Mouse (Mus musculus): ENCODE data around the gene Kbtbd13. TPM values are rescaled to one million over a fixed set of nuclear protein-coding genes. Genes with fewer than 3 reads are reported as not detected.

The Kbtbd13 gene
- polyA plus RNA-seq, 1 experiment from 2014 or later: 0.42 TPM

GRCm38 (mm10) chr9:65424393-65424792 is 32.9 kb upstream of the Kbtbd13 start:
- H3K9ac ChIP-seq (ENCODE audit: low read depth, low read length): no peak overlapping the region
- no peaks in the 10 kb centered on the region for H3K9me3 ChIP-seq (replicated peaks; ENCODE audit: control insufficient read depth, low read length)
- H3K27me3 ChIP-seq (ENCODE audit: control insufficient read depth, insufficient read depth, low read depth, low read length): no peaks in the 10 kb centered on the region
- no peaks in the 10 kb centered on the region for H3K4me1 ChIP-seq (ENCODE audit: control insufficient read depth, low read depth, low read length)
- no peak for ATAC-seq (ENCODE audit: low read depth)
- WGBS (ENCODE audit: insufficient replicate concordance): 16% methylated on average over 3 of the region's 3 CpGs
- no peaks in the 10 kb centered on the region for H3K36me3 ChIP-seq (ENCODE audit: control insufficient read depth, insufficient read depth)
- no peak overlapping the region for H3K4me2 ChIP-seq (ENCODE audit: low read depth, low read length)
- H3K27ac ChIP-seq (ENCODE audit: low read length): no peak overlapping the region
- H3K4me3 ChIP-seq (ENCODE audit: low read depth, low read length): no peak overlapping the region

GRCm38 (mm10) chr9:65422760-65423501 is 31.5 kb upstream of the Kbtbd13 start, which contains the start of gene Slc51b:
Gene Slc51b, minus strand, starts transcription at chr9:65422955.
- Histone ChIP-seq H3K36me3 (ENCODE audit: control insufficient read depth, insufficient read depth) (no peaks in the 10 kb centered on the region), H3K9me3 (replicated peaks; ENCODE audit: control insufficient read depth, low read length) (no peaks in the 10 kb centered on the region), H3K27me3 (ENCODE audit: control insufficient read depth, insufficient read depth, low read depth, low read length) (no peaks in the 10 kb centered on the region), H3K4me1 (ENCODE audit: control insufficient read depth, low read depth, low read length) (no peaks in the 10 kb centered on the region), H3K4me3 (ENCODE audit: low read depth, low read length) (no peak within 1 kb of the TSS), H3K4me2 (ENCODE audit: low read depth, low read length) (no peak within 1 kb of the TSS), H3K27ac (ENCODE audit: low read length) (no peak within 1 kb of the TSS), H3K9ac (ENCODE audit: low read depth, low read length) (no peak within 1 kb of the TSS)
- no peak for ATAC-seq (ENCODE audit: low read depth)
- WGBS (ENCODE audit: insufficient replicate concordance): 63% methylated on average over 11 of the region's 11 CpGs

GRCm38 (mm10) chr9:65419633-65420032 is 28.2 kb upstream of the Kbtbd13 start:
- Histone ChIP-seq H3K4me1 (ENCODE audit: control insufficient read depth, low read depth, low read length) (no peaks in the 10 kb centered on the region), H3K27me3 (ENCODE audit: control insufficient read depth, insufficient read depth, low read depth, low read length) (no peaks in the 10 kb centered on the region), H3K9ac (ENCODE audit: low read depth, low read length) (no peak overlapping the region), H3K4me3 (ENCODE audit: low read depth, low read length) (no peak overlapping the region), H3K4me2 (ENCODE audit: low read depth, low read length) (no peak overlapping the region), H3K27ac (ENCODE audit: low read length) (no peak overlapping the region), H3K9me3 (replicated peaks; ENCODE audit: control insufficient read depth, low read length) (no peaks in the 10 kb centered on the region), H3K36me3 (ENCODE audit: control insufficient read depth, insufficient read depth) (no peaks in the 10 kb centered on the region)
- WGBS (ENCODE audit: insufficient replicate concordance): 57% methylated on average over 3 of the region's 3 CpGs
- ATAC-seq (ENCODE audit: low read depth): no peak

- H3K27ac ChIP-seq (ENCODE audit: low read length): no peak overlapping the region
- no peaks in the 10 kb centered on the region for H3K27me3 ChIP-seq (ENCODE audit: control insufficient read depth, insufficient read depth, low read depth, low read length)
- no peak overlapping the region for H3K9ac ChIP-seq (ENCODE audit: low read depth, low read length)
- WGBS (ENCODE audit: insufficient replicate concordance): 48% methylated on average over 3 of the region's 3 CpGs
- ATAC-seq (ENCODE audit: low read depth): no peak
- no peaks in the 10 kb centered on the region for H3K9me3 ChIP-seq (replicated peaks; ENCODE audit: control insufficient read depth, low read length)
- no peak overlapping the region for H3K4me2 ChIP-seq (ENCODE audit: low read depth, low read length)
- H3K4me3 ChIP-seq (ENCODE audit: low read depth, low read length): no peak overlapping the region
- no peaks in the 10 kb centered on the region for H3K36me3 ChIP-seq (ENCODE audit: control insufficient read depth, insufficient read depth)
- no peaks in the 10 kb centered on the region for H3K4me1 ChIP-seq (ENCODE audit: control insufficient read depth, low read depth, low read length)
Observed at GRCm38 (mm10) chr9:65417738-65418137, 26.3 kb upstream of the Kbtbd13 start.

GRCm38 (mm10) chr9:65411326-65411725 is 19.9 kb upstream of the Kbtbd13 start:
- no peak overlapping the region for H3K4me3 ChIP-seq (ENCODE audit: low read depth, low read length)
- H3K36me3 ChIP-seq (ENCODE audit: control insufficient read depth, insufficient read depth): no peaks in the 10 kb centered on the region
- H3K4me1 ChIP-seq (ENCODE audit: control insufficient read depth, low read depth, low read length): no peaks in the 10 kb centered on the region
- H3K4me2 ChIP-seq (ENCODE audit: low read depth, low read length): no peak overlapping the region
- no peak overlapping the region for H3K27ac ChIP-seq (ENCODE audit: low read length)
- 46% methylated on average over 3 of the region's 3 CpGs for WGBS (ENCODE audit: insufficient replicate concordance)
- H3K27me3 ChIP-seq (ENCODE audit: control insufficient read depth, insufficient read depth, low read depth, low read length): no peaks in the 10 kb centered on the region
- H3K9ac ChIP-seq (ENCODE audit: low read depth, low read length): no peak overlapping the region
- no peaks in the 10 kb centered on the region for H3K9me3 ChIP-seq (replicated peaks; ENCODE audit: control insufficient read depth, low read length)
- ATAC-seq (ENCODE audit: low read depth): no peak

- H3K27me3 ChIP-seq (ENCODE audit: control insufficient read depth, insufficient read depth, low read depth, low read length): no peaks in the 10 kb centered on the region
- H3K36me3 ChIP-seq (ENCODE audit: control insufficient read depth, insufficient read depth): no peaks in the 10 kb centered on the region
- WGBS (ENCODE audit: insufficient replicate concordance): 74% methylated on average over 8 of the region's 8 CpGs
- H3K4me1 ChIP-seq (ENCODE audit: control insufficient read depth, low read depth, low read length): no peaks in the 10 kb centered on the region
- no peak overlapping the region for H3K27ac ChIP-seq (ENCODE audit: low read length)
- no peaks in the 10 kb centered on the region for H3K9me3 ChIP-seq (replicated peaks; ENCODE audit: control insufficient read depth, low read length)
- no peak overlapping the region for H3K4me3 ChIP-seq (ENCODE audit: low read depth, low read length)
- H3K4me2 ChIP-seq (ENCODE audit: low read depth, low read length): no peak overlapping the region
- no peak for ATAC-seq (ENCODE audit: low read depth)
- H3K9ac ChIP-seq (ENCODE audit: low read depth, low read length): no peak overlapping the region
Observed at GRCm38 (mm10) chr9:65410378-65410777, 18.9 kb upstream of the Kbtbd13 start.

GRCm38 (mm10) chr9:65408871-65409295 is 17.4 kb upstream of the Kbtbd13 start:
- H3K4me1 ChIP-seq (ENCODE audit: control insufficient read depth, low read depth, low read length): no peaks in the 10 kb centered on the region
- H3K9me3 ChIP-seq (replicated peaks; ENCODE audit: control insufficient read depth, low read length): no peaks in the 10 kb centered on the region
- no peaks in the 10 kb centered on the region for H3K36me3 ChIP-seq (ENCODE audit: control insufficient read depth, insufficient read depth)
- H3K4me3 ChIP-seq (ENCODE audit: low read depth, low read length): no peak overlapping the region
- no peaks in the 10 kb centered on the region for H3K27me3 ChIP-seq (ENCODE audit: control insufficient read depth, insufficient read depth, low read depth, low read length)
- ATAC-seq (ENCODE audit: low read depth): peak; percentile 66
- no peak overlapping the region for H3K4me2 ChIP-seq (ENCODE audit: low read depth, low read length)
- no peak overlapping the region for H3K27ac ChIP-seq (ENCODE audit: low read length)
- no peak overlapping the region for H3K9ac ChIP-seq (ENCODE audit: low read depth, low read length)
- WGBS (ENCODE audit: insufficient replicate concordance): 48% methylated on average over 5 of the region's 5 CpGs

- Histone ChIP-seq H3K4me1 (ENCODE audit: control insufficient read depth, low read depth, low read length) (no peaks in the 10 kb centered on the region), H3K9ac (ENCODE audit: low read depth, low read length) (no peak overlapping the region), H3K27ac (ENCODE audit: low read length) (no peak overlapping the region), H3K9me3 (replicated peaks; ENCODE audit: control insufficient read depth, low read length) (no peaks in the 10 kb centered on the region), H3K4me2 (ENCODE audit: low read depth, low read length) (no peak overlapping the region), H3K27me3 (ENCODE audit: control insufficient read depth, insufficient read depth, low read depth, low read length) (no peaks in the 10 kb centered on the region), H3K4me3 (ENCODE audit: low read depth, low read length) (no peak overlapping the region), H3K36me3 (ENCODE audit: control insufficient read depth, insufficient read depth) (no peaks in the 10 kb centered on the region)
- ATAC-seq (ENCODE audit: low read depth): no peak
- WGBS (ENCODE audit: insufficient replicate concordance): 46% methylated on average over 3 of the region's 3 CpGs
Observed at GRCm38 (mm10) chr9:65407861-65408260, 16.4 kb upstream of the Kbtbd13 start.

GRCm38 (mm10) chr9:65407327-65407726 is 15.9 kb upstream of the Kbtbd13 start:
- H3K36me3 ChIP-seq (ENCODE audit: control insufficient read depth, insufficient read depth): no peaks in the 10 kb centered on the region
- no peaks in the 10 kb centered on the region for H3K4me1 ChIP-seq (ENCODE audit: control insufficient read depth, low read depth, low read length)
- no peaks in the 10 kb centered on the region for H3K9me3 ChIP-seq (replicated peaks; ENCODE audit: control insufficient read depth, low read length)
- no peak overlapping the region for H3K9ac ChIP-seq (ENCODE audit: low read depth, low read length)
- H3K27me3 ChIP-seq (ENCODE audit: control insufficient read depth, insufficient read depth, low read depth, low read length): no peaks in the 10 kb centered on the region
- ATAC-seq (ENCODE audit: low read depth): no peak
- no peak overlapping the region for H3K27ac ChIP-seq (ENCODE audit: low read length)
- H3K4me2 ChIP-seq (ENCODE audit: low read depth, low read length): no peak overlapping the region
- WGBS (ENCODE audit: insufficient replicate concordance): 53% methylated on average over 5 of the region's 5 CpGs
- no peak overlapping the region for H3K4me3 ChIP-seq (ENCODE audit: low read depth, low read length)

Data from liver, embryonic 16.5 days (tissue).